Mouse (Mus musculus): ENCODE results near the gene Pum2.

Pum2 gene

DNA sequence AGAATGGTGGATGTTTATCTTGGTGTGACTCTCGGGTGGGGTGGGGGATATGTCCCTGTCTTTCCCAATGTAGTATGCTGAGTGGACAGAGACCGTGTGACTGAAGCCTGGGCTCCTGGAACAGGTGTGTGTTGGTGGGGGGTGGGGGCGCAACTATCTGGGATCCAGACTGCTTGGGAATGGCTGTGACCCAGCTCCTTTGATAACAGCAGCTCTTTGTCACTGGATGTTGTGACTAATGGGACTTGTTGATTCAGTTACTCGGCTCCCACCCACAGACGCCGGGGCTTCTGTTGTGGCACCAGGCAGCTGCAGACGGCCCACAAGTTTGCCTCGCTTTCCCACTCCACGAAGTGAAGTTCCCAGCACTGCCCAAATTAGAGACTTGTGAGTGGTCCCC lies 110.3 kb downstream of the Pum2 start:
- TF ChIP-seq POU5F1 (IDR thresholded peaks at IDR 0.05; ENCODE audit: borderline replicate concordance, low read length) (no peak), NANOG (IDR thresholded peaks at IDR 0.05; ENCODE audit: borderline replicate concordance, low read length) (no peak), CTCF (conservative IDR thresholded peaks at IDR 0.05; ENCODE audit: low read length) (no peak)
- Histone ChIP-seq H3K9me3 (ENCODE audit: low read length) (no peaks in the 10 kb centered on the region), H3K4me1 (replicated peaks; ENCODE audit: low read depth, low read length) (peaks cover 63% of the 10 kb centered on the region), H3K4me3 (replicated peaks; ENCODE audit: low read length) (no peak overlapping the region), H3K36me3 (ENCODE audit: insufficient read depth, low read length) (no peaks in the 10 kb centered on the region; the same call in 1 of the 2 replicates), H3K27me3 (ENCODE audit: insufficient read depth, low read length) (no peaks in the 10 kb centered on the region)

DNA sequence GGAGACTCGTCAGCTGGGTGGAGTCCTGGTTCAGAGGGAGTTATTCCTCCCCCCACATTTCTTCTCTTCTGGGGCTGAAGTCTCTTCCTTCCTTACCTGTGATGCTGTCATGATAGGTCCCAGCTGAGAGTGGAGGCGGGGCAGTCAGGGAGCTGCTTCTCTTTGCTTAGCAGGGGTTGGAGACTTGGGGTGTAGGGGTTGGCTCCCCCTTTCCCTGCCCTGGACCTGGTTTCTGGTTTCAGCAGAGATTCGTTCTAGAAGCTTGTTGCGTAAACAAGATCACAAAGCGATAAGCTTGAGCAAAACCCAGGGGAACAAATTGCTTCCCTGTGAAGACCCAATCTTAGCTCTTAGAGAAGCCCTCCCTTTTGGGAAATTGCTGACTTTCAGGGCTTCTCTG lies 112.5 kb downstream of the Pum2 start:
- H3K4me3 ChIP-seq (replicated peaks; ENCODE audit: low read length) = no peak overlapping the region
- no peaks in the 10 kb centered on the region for H3K27me3 ChIP-seq (ENCODE audit: insufficient read depth, low read length)
- TF ChIP-seq POU5F1 (IDR thresholded peaks at IDR 0.05; ENCODE audit: borderline replicate concordance, low read length) (no peak), NANOG (IDR thresholded peaks at IDR 0.05; ENCODE audit: borderline replicate concordance, low read length) (no peak), CTCF (conservative IDR thresholded peaks at IDR 0.05; ENCODE audit: low read length) (no peak)
- no peaks in the 10 kb centered on the region for H3K9me3 ChIP-seq (ENCODE audit: low read length)
- peaks cover 53% of the 10 kb centered on the region for H3K4me1 ChIP-seq (replicated peaks; ENCODE audit: low read depth, low read length)
- peaks cover 21% of the 10 kb centered on the region for H3K36me3 ChIP-seq (ENCODE audit: insufficient read depth, low read length)

DNA sequence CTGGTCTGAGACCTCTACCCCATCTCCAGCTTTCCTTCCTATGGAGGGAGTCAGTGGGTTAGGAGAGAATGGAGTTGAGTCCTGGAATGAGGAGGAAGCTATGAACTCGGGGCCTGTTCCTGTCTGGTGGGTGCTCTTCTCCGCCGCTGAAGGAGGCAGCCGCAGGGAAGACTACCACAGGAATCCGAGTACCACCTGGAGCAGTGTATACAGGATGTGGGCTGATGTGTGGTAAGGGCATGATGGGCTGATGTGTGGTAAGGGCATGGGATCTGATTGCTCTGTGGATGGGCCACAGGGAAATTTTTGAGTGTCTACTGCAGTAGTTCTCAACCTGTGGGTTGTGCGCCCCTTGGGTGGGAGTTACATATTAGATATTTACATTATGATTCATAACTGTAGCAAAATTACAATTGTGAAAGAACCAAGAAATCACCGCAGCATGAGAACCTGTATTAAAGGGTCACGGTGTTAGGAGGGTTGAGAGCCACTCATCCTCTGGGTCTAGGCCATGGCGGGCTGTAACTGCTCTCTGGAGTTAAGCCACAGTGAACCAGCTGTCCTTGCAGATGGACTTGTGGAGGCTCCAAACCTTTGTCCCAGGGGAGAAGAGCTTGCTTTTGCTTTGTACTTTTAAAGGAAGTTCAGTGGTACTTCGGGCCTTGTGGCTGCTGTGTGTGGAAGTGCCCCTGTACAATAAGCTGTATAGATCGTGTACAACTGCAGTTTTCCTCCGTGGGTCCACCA lies 113.2 kb downstream of the Pum2 start:
- no peaks in the 10 kb centered on the region for H3K27me3 ChIP-seq (ENCODE audit: insufficient read depth, low read length)
- H3K9me3 ChIP-seq (ENCODE audit: low read length) = no peaks in the 10 kb centered on the region
- H3K4me1 ChIP-seq (replicated peaks; ENCODE audit: low read depth, low read length) = peaks cover 46% of the 10 kb centered on the region
- no peak for TF ChIP-seq CTCF (conservative IDR thresholded peaks at IDR 0.05; ENCODE audit: low read length)
- no peak for TF ChIP-seq POU5F1 (IDR thresholded peaks at IDR 0.05; ENCODE audit: borderline replicate concordance, low read length)
- no peak for TF ChIP-seq NANOG (IDR thresholded peaks at IDR 0.05; ENCODE audit: borderline replicate concordance, low read length)
- peaks cover 28% of the 10 kb centered on the region for H3K36me3 ChIP-seq (ENCODE audit: insufficient read depth, low read length)
- no peak overlapping the region for H3K4me3 ChIP-seq (replicated peaks; ENCODE audit: low read length)

DNA sequence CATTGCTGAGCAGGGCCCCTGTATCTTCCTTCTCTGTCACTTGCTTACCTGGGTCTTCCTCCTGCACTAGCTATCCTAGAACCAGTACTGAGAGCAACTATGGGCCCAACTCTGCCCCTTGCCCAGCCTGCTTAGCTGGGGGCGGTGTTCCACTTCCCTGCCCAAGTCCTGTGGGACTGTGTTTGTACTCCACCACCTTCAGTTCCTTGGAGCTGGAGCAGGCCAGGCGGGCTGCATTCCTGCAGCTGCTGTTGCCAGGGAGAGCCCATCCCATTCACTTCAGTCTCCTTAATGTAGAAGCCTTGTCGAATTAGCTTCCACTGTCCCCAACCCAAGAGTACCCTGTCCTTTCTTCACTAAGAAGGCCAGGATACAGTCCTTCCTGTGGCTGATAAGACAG lies 114.5 kb downstream of the Pum2 start:
- TF ChIP-seq POU5F1 (IDR thresholded peaks at IDR 0.05; ENCODE audit: borderline replicate concordance, low read length) (no peak), CTCF (conservative IDR thresholded peaks at IDR 0.05; ENCODE audit: low read length) (no peak)
- H3K4me3 ChIP-seq (replicated peaks; ENCODE audit: low read length) = no peak overlapping the region
- peaks cover 34% of the 10 kb centered on the region for H3K4me1 ChIP-seq (replicated peaks; ENCODE audit: low read depth, low read length)
- H3K36me3 ChIP-seq (ENCODE audit: insufficient read depth, low read length) = peaks cover 41% of the 10 kb centered on the region
- no peaks in the 10 kb centered on the region for H3K9me3 ChIP-seq (ENCODE audit: low read length)
- no peaks in the 10 kb centered on the region for H3K27me3 ChIP-seq (ENCODE audit: insufficient read depth, low read length)

DNA sequence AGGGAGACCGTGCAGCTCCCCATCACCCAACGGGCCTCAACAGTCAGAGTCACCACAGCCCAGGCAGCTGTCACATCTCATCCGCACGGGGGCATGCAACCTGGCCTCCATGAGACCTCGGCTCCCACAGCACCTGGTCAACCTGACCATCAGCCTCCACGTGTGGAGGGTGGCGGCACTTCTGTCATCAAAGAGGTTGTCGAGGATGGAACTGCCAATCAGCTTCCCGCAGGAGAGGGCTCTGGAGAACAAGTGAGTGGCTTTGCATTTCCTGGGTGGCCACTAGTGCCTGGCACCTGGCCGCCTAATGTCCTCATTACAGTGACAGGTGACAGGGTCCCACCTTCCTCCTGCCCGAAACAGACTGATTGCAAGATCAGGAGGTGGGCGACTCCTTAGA lies 116.7 kb downstream of the Pum2 start:
- Histone ChIP-seq H3K27me3 (ENCODE audit: insufficient read depth, low read length) (no peaks in the 10 kb centered on the region), H3K4me1 (replicated peaks; ENCODE audit: low read depth, low read length) (peaks cover 17% of the 10 kb centered on the region; the same call in 1 of the 2 replicates), H3K4me3 (replicated peaks; ENCODE audit: low read length) (no peak overlapping the region), H3K36me3 (ENCODE audit: insufficient read depth, low read length) (peaks cover 42% of the 10 kb centered on the region), H3K9me3 (ENCODE audit: low read length) (no peaks in the 10 kb centered on the region)
- TF ChIP-seq CTCF (conservative IDR thresholded peaks at IDR 0.05; ENCODE audit: low read length) (no peak), POU5F1 (IDR thresholded peaks at IDR 0.05; ENCODE audit: borderline replicate concordance, low read length) (no peak), NANOG (IDR thresholded peaks at IDR 0.05; ENCODE audit: borderline replicate concordance, low read length) (no peak)

DNA sequence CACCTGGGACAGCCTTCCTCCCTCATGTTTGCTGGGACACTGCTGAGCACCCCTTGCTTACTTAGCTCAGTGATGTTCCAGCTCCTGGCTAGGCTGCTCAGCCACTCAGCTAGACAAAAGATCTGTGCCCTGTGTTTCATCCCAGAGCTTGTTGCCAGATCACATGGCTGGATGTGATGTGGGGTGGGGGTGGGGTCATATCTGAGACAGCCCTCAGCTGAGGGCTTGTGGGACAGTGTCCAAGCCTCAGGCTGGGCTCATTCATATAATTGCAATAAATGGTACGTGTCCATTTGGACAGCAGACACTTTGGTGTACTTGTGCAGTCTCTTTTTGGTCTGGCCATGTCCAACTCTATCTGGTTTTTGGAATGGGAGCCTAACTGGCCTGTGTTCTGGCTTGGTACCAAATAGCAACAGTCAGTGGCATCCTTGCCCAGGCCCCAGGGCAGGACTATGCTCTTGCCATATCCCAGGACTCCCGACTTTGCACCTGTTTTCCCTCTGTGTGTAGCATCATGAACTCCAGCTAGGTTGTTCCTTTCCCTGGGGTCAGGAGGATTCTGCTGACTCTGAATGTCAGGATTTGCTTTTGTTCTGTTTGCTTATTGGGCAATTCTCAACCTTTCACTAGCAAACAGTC lies 119.6 kb downstream of the Pum2 start:
- H3K4me1 ChIP-seq (replicated peaks; ENCODE audit: low read depth, low read length) = peaks cover 7% of the 10 kb centered on the region; the same call in 1 of the 2 replicates
- TF ChIP-seq POU5F1 (IDR thresholded peaks at IDR 0.05; ENCODE audit: borderline replicate concordance, low read length) (no peak), CTCF (conservative IDR thresholded peaks at IDR 0.05; ENCODE audit: low read length) (no peak), NANOG (IDR thresholded peaks at IDR 0.05; ENCODE audit: borderline replicate concordance, low read length) (no peak)
- H3K27me3 ChIP-seq (ENCODE audit: insufficient read depth, low read length) = no peaks in the 10 kb centered on the region
- no peaks in the 10 kb centered on the region for H3K9me3 ChIP-seq (ENCODE audit: low read length)
- no peak overlapping the region for H3K4me3 ChIP-seq (replicated peaks; ENCODE audit: low read length)
- H3K36me3 ChIP-seq (ENCODE audit: insufficient read depth, low read length) = peaks cover 42% of the 10 kb centered on the region

DNA sequence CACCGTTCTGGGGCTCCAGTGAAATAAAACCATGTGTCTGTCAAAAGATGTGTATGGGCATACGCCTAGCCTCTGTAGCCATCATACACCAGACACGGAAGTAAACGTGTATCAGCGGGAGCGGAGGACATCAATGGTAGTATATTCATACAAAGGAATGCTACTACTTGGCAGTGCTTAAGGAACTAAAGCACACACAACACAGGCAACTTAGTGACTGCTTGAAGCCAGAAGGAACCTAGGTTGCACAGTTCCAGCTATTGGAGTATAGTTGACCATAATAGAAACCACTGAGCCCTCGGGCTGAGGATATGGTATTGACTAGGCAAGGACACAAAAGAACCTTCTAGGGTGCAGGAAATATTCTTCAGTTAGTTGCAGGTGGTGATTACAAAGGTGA lies 124.0 kb downstream of the Pum2 start:
- H3K27me3 ChIP-seq (ENCODE audit: insufficient read depth, low read length) = no peaks in the 10 kb centered on the region
- no peaks in the 10 kb centered on the region for H3K9me3 ChIP-seq (ENCODE audit: low read length)
- H3K36me3 ChIP-seq (ENCODE audit: insufficient read depth, low read length) = peaks cover 6% of the 10 kb centered on the region; the same call in 1 of the 2 replicates
- TF ChIP-seq NANOG (IDR thresholded peaks at IDR 0.05; ENCODE audit: borderline replicate concordance, low read length) = no peak
- no peak for TF ChIP-seq POU5F1 (IDR thresholded peaks at IDR 0.05; ENCODE audit: borderline replicate concordance, low read length)
- no peak for TF ChIP-seq CTCF (conservative IDR thresholded peaks at IDR 0.05; ENCODE audit: low read length)
- H3K4me1 ChIP-seq (replicated peaks; ENCODE audit: low read depth, low read length) = no peaks in the 10 kb centered on the region
- no peak overlapping the region for H3K4me3 ChIP-seq (replicated peaks; ENCODE audit: low read length)

DNA sequence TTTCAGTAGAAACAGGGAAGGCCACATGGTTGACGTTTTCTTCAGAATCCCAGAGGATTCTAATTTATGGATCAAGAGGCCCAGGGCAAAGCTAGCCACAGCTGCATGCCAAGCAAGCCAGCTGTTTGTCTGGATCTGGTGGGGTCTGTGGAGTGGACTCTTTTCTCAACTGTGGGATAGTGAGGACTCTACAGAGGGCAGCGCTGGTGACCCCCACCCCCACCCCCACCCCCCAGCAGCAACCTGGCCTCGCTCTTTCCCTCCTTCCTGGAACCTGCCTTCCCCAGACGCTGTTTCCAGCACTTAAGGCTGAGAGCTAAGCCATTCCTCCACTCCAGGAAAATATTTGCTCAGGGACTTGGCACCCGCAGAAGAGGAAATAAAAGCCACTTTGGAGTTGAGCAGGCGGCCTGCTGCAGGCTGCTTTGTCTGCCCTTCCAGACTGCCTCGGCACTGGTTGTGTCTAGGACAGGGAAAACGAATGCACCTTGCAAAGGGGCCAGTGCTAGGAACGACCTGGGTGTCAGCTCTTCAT lies 124.6 kb downstream of the Pum2 start:
- Histone ChIP-seq H3K27me3 (ENCODE audit: insufficient read depth, low read length) (no peaks in the 10 kb centered on the region), H3K36me3 (ENCODE audit: insufficient read depth, low read length) (0 out of 2 replicates have a peak, but pooled peaks cover under 1% of the 10 kb centered on the region), H3K9me3 (ENCODE audit: low read length) (no peaks in the 10 kb centered on the region), H3K4me1 (replicated peaks; ENCODE audit: low read depth, low read length) (peaks cover 3% of the 10 kb centered on the region), H3K4me3 (replicated peaks; ENCODE audit: low read length) (no peak overlapping the region)
- no peak for TF ChIP-seq POU5F1 (IDR thresholded peaks at IDR 0.05; ENCODE audit: borderline replicate concordance, low read length)
- TF ChIP-seq NANOG (IDR thresholded peaks at IDR 0.05; ENCODE audit: borderline replicate concordance, low read length) = no peak
- no peak for TF ChIP-seq CTCF (conservative IDR thresholded peaks at IDR 0.05; ENCODE audit: low read length)
